Mouse (Mus musculus): Measurements from ENCODE around the gene Pcca. TPM values are rescaled to one million over a fixed set of nuclear protein-coding genes. Genes with fewer than 3 reads are reported as not detected.

Pcca gene
- polyA plus RNA-seq, 1 experiment: 10.3 TPM

- Histone ChIP-seq H3ac (ENCODE audit: control insufficient read depth, insufficient read length, low read depth) (no peak overlapping the region), H3K79me2 (ENCODE audit: control insufficient read depth, insufficient read depth) (no peaks in the 10 kb centered on the region), H3K27me3 (ENCODE audit: control insufficient read depth, insufficient read depth, insufficient read length) (no peaks in the 10 kb centered on the region), H3K79me3 (ENCODE audit: low read depth) (no peaks in the 10 kb centered on the region), H3K4me3 (ENCODE audit: insufficient read depth, poor library complexity, severe bottlenecking) (no peak overlapping the region), H3K36me3 (ENCODE audit: control insufficient read depth, insufficient read depth) (no peaks in the 10 kb centered on the region)
- TF ChIP-seq USF1 (IDR thresholded peaks at IDR 0.05; ENCODE audit: low read depth) (no peak), CTCF (IDR thresholded peaks at IDR 0.05; ENCODE audit: control insufficient read depth, insufficient read depth, insufficient read length) (peak; percentile 91)
Observed at GRCm38 (mm10) chr14:122876163-122876562, 342.0 kb downstream of the Pcca start.

- no peaks in the 10 kb centered on the region for H3K27me3 ChIP-seq (ENCODE audit: control insufficient read depth, insufficient read depth, insufficient read length)
Observed at GRCm38 (mm10) chr14:122876723-122877122, 342.6 kb downstream of the Pcca start.

GRCm38 (mm10) chr14:122877787-122878186 is 343.7 kb downstream of the Pcca start:
- TF ChIP-seq MAX (IDR thresholded peaks at IDR 0.05) (no peak), CTCF (IDR thresholded peaks at IDR 0.05; ENCODE audit: control insufficient read depth, insufficient read depth, insufficient read length) (no peak), USF1 (IDR thresholded peaks at IDR 0.05; ENCODE audit: low read depth) (no peak), CEBPB (IDR thresholded peaks at IDR 0.05; ENCODE audit: low read depth) (no peak), MYOG (IDR thresholded peaks at IDR 0.05; ENCODE audit: control insufficient read depth, extremely low read depth, insufficient read length) (no peak), FOSL1 (IDR thresholded peaks at IDR 0.05; ENCODE audit: insufficient read depth, low read length, poor library complexity, severe bottlenecking) (no peak), MYOD1 (IDR thresholded peaks at IDR 0.05; ENCODE audit: control insufficient read depth, insufficient read length, low read depth) (no peak)
- Histone ChIP-seq H3K79me3 (ENCODE audit: low read depth) (no peaks in the 10 kb centered on the region), H3K79me2 (ENCODE audit: control insufficient read depth, insufficient read depth) (no peaks in the 10 kb centered on the region), H3K36me3 (ENCODE audit: control insufficient read depth, insufficient read depth) (no peaks in the 10 kb centered on the region), H3K4me3 (ENCODE audit: insufficient read depth, poor library complexity, severe bottlenecking) (no peak overlapping the region), H3ac (ENCODE audit: control insufficient read depth, insufficient read length, low read depth) (no peak overlapping the region), H3K27me3 (ENCODE audit: control insufficient read depth, insufficient read depth, insufficient read length) (no peaks in the 10 kb centered on the region)

More at GRCm38 (mm10) chr14:122876723-122877122, 342.6 kb downstream of the Pcca start:
- no peak for TF ChIP-seq MAX (IDR thresholded peaks at IDR 0.05)
- TF ChIP-seq MYOD1 (IDR thresholded peaks at IDR 0.05; ENCODE audit: control insufficient read depth, insufficient read length, low read depth): no peak
- TF ChIP-seq FOSL1 (IDR thresholded peaks at IDR 0.05; ENCODE audit: insufficient read depth, low read length, poor library complexity, severe bottlenecking): no peak
- TF ChIP-seq CTCF (IDR thresholded peaks at IDR 0.05; ENCODE audit: control insufficient read depth, insufficient read depth, insufficient read length): no peak
- no peak for TF ChIP-seq USF1 (IDR thresholded peaks at IDR 0.05; ENCODE audit: low read depth)
- no peak for TF ChIP-seq CEBPB (IDR thresholded peaks at IDR 0.05; ENCODE audit: low read depth)
- TF ChIP-seq MYOG (IDR thresholded peaks at IDR 0.05; ENCODE audit: control insufficient read depth, extremely low read depth, insufficient read length): no peak
- Histone ChIP-seq H3K79me2 (ENCODE audit: control insufficient read depth, insufficient read depth) (no peaks in the 10 kb centered on the region), H3ac (ENCODE audit: control insufficient read depth, insufficient read length, low read depth) (no peak overlapping the region), H3K4me3 (ENCODE audit: insufficient read depth, poor library complexity, severe bottlenecking) (no peak overlapping the region), H3K36me3 (ENCODE audit: control insufficient read depth, insufficient read depth) (no peaks in the 10 kb centered on the region), H3K79me3 (ENCODE audit: low read depth) (no peaks in the 10 kb centered on the region)

- Histone ChIP-seq H3K36me3 (ENCODE audit: control insufficient read depth, insufficient read depth) (no peaks in the 10 kb centered on the region), H3K27me3 (ENCODE audit: control insufficient read depth, insufficient read depth, insufficient read length) (no peaks in the 10 kb centered on the region), H3K79me2 (ENCODE audit: control insufficient read depth, insufficient read depth) (no peaks in the 10 kb centered on the region), H3ac (ENCODE audit: control insufficient read depth, insufficient read length, low read depth) (no peak overlapping the region), H3K79me3 (ENCODE audit: low read depth) (no peaks in the 10 kb centered on the region), H3K4me3 (ENCODE audit: insufficient read depth, poor library complexity, severe bottlenecking) (no peak overlapping the region)
- no peak for TF ChIP-seq MYOG (IDR thresholded peaks at IDR 0.05; ENCODE audit: control insufficient read depth, extremely low read depth, insufficient read length)
- TF ChIP-seq CTCF (IDR thresholded peaks at IDR 0.05; ENCODE audit: control insufficient read depth, insufficient read depth, insufficient read length): no peak
- no peak for TF ChIP-seq USF1 (IDR thresholded peaks at IDR 0.05; ENCODE audit: low read depth)
- TF ChIP-seq MYOD1 (IDR thresholded peaks at IDR 0.05; ENCODE audit: control insufficient read depth, insufficient read length, low read depth): no peak
- no peak for TF ChIP-seq CEBPB (IDR thresholded peaks at IDR 0.05; ENCODE audit: low read depth)
- no peak for TF ChIP-seq FOSL1 (IDR thresholded peaks at IDR 0.05; ENCODE audit: insufficient read depth, low read length, poor library complexity, severe bottlenecking)
- TF ChIP-seq MAX (IDR thresholded peaks at IDR 0.05): no peak
Observed at GRCm38 (mm10) chr14:122880291-122880690, 346.2 kb downstream of the Pcca start.

- H3K4me3 ChIP-seq (ENCODE audit: insufficient read depth, poor library complexity, severe bottlenecking): no peak overlapping the region
Observed at GRCm38 (mm10) chr14:122881699-122882098, 347.6 kb downstream of the Pcca start.

GRCm38 (mm10) chr14:122882201-122882639 is 348.1 kb downstream of the Pcca start:
- TF ChIP-seq FOSL1 (IDR thresholded peaks at IDR 0.05; ENCODE audit: insufficient read depth, low read length, poor library complexity, severe bottlenecking) (no peak), CEBPB (IDR thresholded peaks at IDR 0.05; ENCODE audit: low read depth) (no peak), CTCF (IDR thresholded peaks at IDR 0.05; ENCODE audit: control insufficient read depth, insufficient read depth, insufficient read length) (no peak), USF1 (IDR thresholded peaks at IDR 0.05; ENCODE audit: low read depth) (no peak), MYOD1 (IDR thresholded peaks at IDR 0.05; ENCODE audit: control insufficient read depth, insufficient read length, low read depth) (no peak), MYOG (IDR thresholded peaks at IDR 0.05; ENCODE audit: control insufficient read depth, extremely low read depth, insufficient read length) (no peak), MAX (IDR thresholded peaks at IDR 0.05) (no peak)
- H3K79me3 ChIP-seq (ENCODE audit: low read depth): no peaks in the 10 kb centered on the region

More at GRCm38 (mm10) chr14:122881699-122882098, 347.6 kb downstream of the Pcca start:
- no peaks in the 10 kb centered on the region for H3K36me3 ChIP-seq (ENCODE audit: control insufficient read depth, insufficient read depth)
- TF ChIP-seq MYOD1 (IDR thresholded peaks at IDR 0.05; ENCODE audit: control insufficient read depth, insufficient read length, low read depth): no peak
- no peaks in the 10 kb centered on the region for H3K27me3 ChIP-seq (ENCODE audit: control insufficient read depth, insufficient read depth, insufficient read length)
- no peaks in the 10 kb centered on the region for H3K79me2 ChIP-seq (ENCODE audit: control insufficient read depth, insufficient read depth)
- no peak overlapping the region for H3ac ChIP-seq (ENCODE audit: control insufficient read depth, insufficient read length, low read depth)
- no peaks in the 10 kb centered on the region for H3K79me3 ChIP-seq (ENCODE audit: low read depth)

More at GRCm38 (mm10) chr14:122882201-122882639, 348.1 kb downstream of the Pcca start:
- Histone ChIP-seq H3K36me3 (ENCODE audit: control insufficient read depth, insufficient read depth) (no peaks in the 10 kb centered on the region), H3K27me3 (ENCODE audit: control insufficient read depth, insufficient read depth, insufficient read length) (no peaks in the 10 kb centered on the region), H3K79me2 (ENCODE audit: control insufficient read depth, insufficient read depth) (no peaks in the 10 kb centered on the region), H3K4me3 (ENCODE audit: insufficient read depth, poor library complexity, severe bottlenecking) (no peak overlapping the region), H3ac (ENCODE audit: control insufficient read depth, insufficient read length, low read depth) (no peak overlapping the region)

All from C2C12 (cell line).